In genomic region chr3:107583893-107584292, GRCm38 (mm10) we compare ENCODE assay signal across 17 mouse cellular contexts. TPM values are rescaled to one million over a fixed set of nuclear protein-coding genes. Genes with fewer than 3 reads are reported as not detected.
"Had no signal": no experiment of that assay in that cellular context is flagged by ENCODE, and none has a peak within 500 bp of the region (broad histone marks: within the 10 kb centered on the region; RNA-seq: fewer than 3 reads in every experiment).

No protein-coding gene starts in this region.

- ATAC-seq: lung, postnatal 0 days; midbrain, embryonic 15.5 days had no signal

- H3K4me3 ChIP-seq: liver, embryonic 15.5 days; midbrain, embryonic 15.5 days had no signal

- H3K9ac ChIP-seq: liver, embryonic 15.5 days; midbrain, embryonic 15.5 days; neural tube, embryonic 13.5 days; stomach, embryonic 15.5 days had no signal

- H3K4me2 ChIP-seq: liver, embryonic 15.5 days had no signal

- H3K36me3 ChIP-seq: liver, embryonic 15.5 days; midbrain, embryonic 15.5 days; neural tube, embryonic 13.5 days; stomach, embryonic 15.5 days had no signal

- DNase-seq: kidney, postnatal 10 days; layer of hippocampus, postnatal 36 days; lung, adult 2 months; lung, postnatal 36 days; right cerebral cortex, postnatal 14 days; thymus, postnatal 4 days had no signal

- H3K27ac ChIP-seq: liver, embryonic 15.5 days; midbrain, embryonic 15.5 days; neural tube, embryonic 13.5 days; stomach, embryonic 15.5 days had no signal

- H3K4me1 ChIP-seq: liver, embryonic 15.5 days had no signal

- H3K9me3 ChIP-seq: liver, embryonic 15.5 days; midbrain, embryonic 15.5 days; neural tube, embryonic 13.5 days; stomach, embryonic 15.5 days had no signal

RNA-seq across cellular contexts. Expression of gene Alx3, which starts 10.9 kb away (rescaled TPM):
- polyA plus RNA-seq: lung, adult 2 months; lung, postnatal 0 days; neural tube, embryonic 13.5 days; spleen, adult 2 months; stomach, embryonic 15.5 days had no signal

RNA-seq across cellular contexts. Expression of gene Ubl4b, which starts 29.0 kb away (rescaled TPM):
- polyA plus RNA-seq: kidney, embryonic 14.5 days; liver, embryonic 11.5 days; liver, embryonic 15.5 days; lung, adult 2 months; lung, postnatal 0 days; midbrain, embryonic 15.5 days; neural tube, embryonic 13.5 days; spleen, adult 2 months; stomach, embryonic 15.5 days; thymus, postnatal 0 days had no signal

RNA-seq across cellular contexts. Expression of gene Gm10961, which starts 47.2 kb away (rescaled TPM):
- polyA plus RNA-seq: kidney, embryonic 14.5 days; limb, embryonic 14.5 days; liver, embryonic 11.5 days; liver, embryonic 15.5 days; lung, adult 2 months; lung, postnatal 0 days; midbrain, embryonic 15.5 days; neural tube, embryonic 13.5 days; spleen, adult 2 months; stomach, embryonic 15.5 days; testis, adult 2 months; thymus, postnatal 0 days had no signal
